Mouse (Mus musculus) E14TG2a.4 (cell line): ENCODE measurements at regions not wholly inside any gene's neighbourhood (a gene's known extent, or its start where the extent isn't known, plus 50 kb on each side); places are given as distances from the start of the nearest gene placed in this dataset.

Experiments
- H3K27me3 ChIP-seq: 2 replicates; pipeline ENCODE4 v1.6.1; 2014; ENCODE audit warnings: low read length, control low read depth; ENCODE audit not compliant: insufficient read depth
- H3K36me3 ChIP-seq: 2 replicates; pipeline ENCODE4 v1.6.1; 2014; ENCODE audit warnings: low read length, control low read depth; ENCODE audit not compliant: insufficient read depth
- H3K4me1 ChIP-seq: replicated peaks from 2 replicates; pipeline ENCODE4 v1.6.1; 2014; ENCODE audit warnings: low read depth, low read length, control low read depth
- H3K4me3 ChIP-seq: replicated peaks from 2 replicates; pipeline ENCODE4 v1.5.1; 2014; ENCODE audit warnings: mild to moderate bottlenecking, low read length
- H3K9me3 ChIP-seq: 2 replicates; pipeline ENCODE4 v1.6.1; 2014; ENCODE audit warnings: low read length, control low read depth
- CTCF ChIP-seq: conservative IDR thresholded peaks from 2 replicates; pipeline ENCODE4 v1.5.1; 2014; ENCODE audit warnings: low read length
- NANOG ChIP-seq: IDR thresholded peaks from 2 replicates; pipeline ENCODE4 v1.6.1; 2014; ENCODE audit warnings: borderline replicate concordance, low read length, mixed read lengths
- POU5F1 ChIP-seq: IDR thresholded peaks from 2 replicates; pipeline ENCODE4 v1.6.1; 2014; ENCODE audit warnings: low read length, borderline replicate concordance

- Histone ChIP-seq H3K36me3 (no peaks in the 10 kb centered on the region), H3K4me1 (peaks cover 4% of the 10 kb centered on the region), H3K9me3 (no peaks in the 10 kb centered on the region), H3K27me3 (peaks cover 9% of the 10 kb centered on the region; the same call in 1 of the 2 replicates), H3K4me3 (no peak overlapping the region)
- TF ChIP-seq POU5F1 (no peak), CTCF (no peak), NANOG (no peak)
Observed at GRCm38 (mm10) chr9:116230346-116230745, 55.2 kb upstream of the Tgfbr2 start.

- TF ChIP-seq CTCF, result no peak
- no peak for TF ChIP-seq POU5F1
- no peak for TF ChIP-seq NANOG
- Histone ChIP-seq H3K4me1 (peaks cover 1% of the 10 kb centered on the region; the same call in 1 of the 2 replicates), H3K27me3 (peaks cover 9% of the 10 kb centered on the region; the same call in 1 of the 2 replicates)
Observed at GRCm38 (mm10) chr9:116228443-116228842, 53.3 kb upstream of the Tgfbr2 start.

DNA sequence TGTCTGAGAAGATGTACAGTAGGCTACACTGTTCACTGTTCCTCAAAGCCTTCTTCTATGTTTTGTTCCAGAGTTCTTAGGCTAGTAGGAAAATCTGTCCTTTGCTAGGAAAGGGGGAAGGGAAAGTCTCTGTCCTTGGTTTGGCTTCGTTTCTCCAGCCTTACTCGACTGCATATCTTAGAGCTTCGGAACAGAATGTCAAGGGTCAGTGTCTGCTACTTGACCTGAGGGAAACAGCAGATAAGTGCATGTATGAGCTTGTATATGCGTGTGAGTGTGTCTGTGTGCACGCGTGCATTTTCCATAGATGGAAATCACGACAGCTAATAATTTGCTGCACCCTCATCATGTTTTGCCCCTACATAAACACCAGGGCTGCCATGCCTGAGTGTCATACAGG, 52.6 kb upstream of the Tgfbr2 start:
- Histone ChIP-seq H3K27me3 (peaks cover 9% of the 10 kb centered on the region; the same call in 1 of the 2 replicates), H3K36me3 (no peaks in the 10 kb centered on the region), H3K4me1 (peaks cover 4% of the 10 kb centered on the region; the same call in 1 of the 2 replicates), H3K9me3 (no peaks in the 10 kb centered on the region), H3K4me3 (no peak overlapping the region)
- no peak for TF ChIP-seq NANOG
- TF ChIP-seq CTCF, result no peak
- TF ChIP-seq POU5F1, result no peak

More at GRCm38 (mm10) chr9:116228443-116228842, 53.3 kb upstream of the Tgfbr2 start:
- Histone ChIP-seq H3K4me3 (no peak overlapping the region), H3K36me3 (no peaks in the 10 kb centered on the region), H3K9me3 (no peaks in the 10 kb centered on the region)
